Mouse (Mus musculus) lung, postnatal 36 days (tissue): ENCODE results near the gene Marc1.
A peak's percentile ranks its signal among the peaks of the same experiment; 100 is the strongest.

ENCODE experiments used
- DNase-seq: peaks from one replicate; pipeline ENCODE4 v3.0.0; 2022; ENCODE audit warnings: mixed read lengths

Marc1 gene

DNA sequence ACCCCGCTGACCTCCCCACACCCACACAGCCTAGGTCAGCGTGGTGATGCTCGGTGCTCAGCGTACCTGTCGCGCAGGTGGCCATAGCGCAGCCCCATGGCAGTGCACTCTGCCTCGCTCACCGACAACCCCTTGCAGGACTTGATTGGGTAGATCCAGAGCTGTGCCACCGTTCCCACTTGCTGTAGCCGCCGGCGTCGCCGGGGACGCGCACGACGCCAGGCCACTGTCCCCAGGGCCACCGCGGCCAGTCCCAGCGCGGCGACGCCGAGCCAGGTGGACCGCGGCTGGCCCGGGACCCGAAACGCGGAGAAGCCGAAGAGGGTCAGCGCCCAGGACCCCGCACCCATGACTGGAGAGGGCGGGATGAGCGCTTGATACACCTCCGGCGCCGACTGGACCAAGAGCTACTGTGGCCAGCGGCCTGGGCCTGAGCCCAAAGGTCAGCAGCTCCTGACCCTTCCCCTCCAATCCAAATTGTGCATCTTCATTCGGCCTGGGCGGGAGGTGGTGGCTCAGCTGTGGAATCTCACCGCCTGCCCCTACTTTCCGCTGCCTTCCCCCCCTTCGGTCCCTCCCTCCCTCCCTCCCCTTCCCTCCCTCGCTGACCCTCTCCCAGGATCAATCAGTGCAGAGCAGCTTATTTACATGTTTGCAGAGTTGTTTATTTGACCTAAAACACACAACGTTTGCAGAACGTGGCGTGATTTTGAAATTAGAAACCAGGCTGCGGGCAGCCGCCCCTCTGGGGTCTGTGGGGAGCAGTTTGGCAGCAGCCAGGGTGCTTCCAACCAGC is at the start of gene Marc1:
Gene Marc1, minus strand, starts transcription at position 534 of the 796 bp plus-strand sequence.
- DNase-seq: no peak

DNA sequence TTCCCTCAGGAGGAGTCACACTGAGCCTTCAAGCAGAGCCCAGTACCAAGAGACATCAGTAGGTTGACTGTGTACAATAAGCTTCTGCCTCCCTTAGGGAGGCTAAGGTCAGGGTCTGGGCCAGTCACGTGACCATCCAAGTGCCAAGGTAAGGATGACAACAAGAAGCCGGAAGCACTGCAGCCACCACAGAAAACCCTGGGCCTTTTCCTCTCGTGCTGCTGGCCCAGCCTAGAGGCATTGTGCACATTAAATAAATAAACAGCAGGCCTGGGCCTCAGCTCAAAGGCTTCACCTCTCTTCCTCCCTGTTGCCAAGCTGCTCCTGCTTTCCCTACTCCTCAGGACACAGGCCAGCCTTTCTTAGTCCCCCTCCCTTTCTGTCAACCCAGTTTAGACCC is 49.2 kb upstream of the Marc1 start:
- peak; percentile 75 for DNase-seq

DNA sequence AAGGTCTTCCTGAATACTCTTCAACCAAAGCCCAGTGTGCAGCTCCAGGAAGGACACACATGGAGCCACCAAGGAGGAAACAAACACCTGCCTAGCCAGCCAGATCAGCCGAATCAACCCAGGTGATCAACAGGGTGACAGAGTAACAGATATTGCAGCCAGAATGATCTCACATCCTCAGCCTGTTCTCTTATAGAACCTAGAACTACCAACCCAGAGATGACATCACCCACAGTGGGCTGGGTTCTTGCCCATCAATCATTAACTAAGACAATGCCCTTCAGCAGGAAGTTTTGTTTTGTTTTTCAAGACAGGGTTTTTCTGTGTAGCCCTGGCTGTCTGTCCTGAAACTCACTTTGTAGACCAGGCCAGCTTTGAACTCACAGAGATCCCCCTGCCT is 47.1 kb upstream of the Marc1 start:
- peak; percentile 77 for DNase-seq

DNA sequence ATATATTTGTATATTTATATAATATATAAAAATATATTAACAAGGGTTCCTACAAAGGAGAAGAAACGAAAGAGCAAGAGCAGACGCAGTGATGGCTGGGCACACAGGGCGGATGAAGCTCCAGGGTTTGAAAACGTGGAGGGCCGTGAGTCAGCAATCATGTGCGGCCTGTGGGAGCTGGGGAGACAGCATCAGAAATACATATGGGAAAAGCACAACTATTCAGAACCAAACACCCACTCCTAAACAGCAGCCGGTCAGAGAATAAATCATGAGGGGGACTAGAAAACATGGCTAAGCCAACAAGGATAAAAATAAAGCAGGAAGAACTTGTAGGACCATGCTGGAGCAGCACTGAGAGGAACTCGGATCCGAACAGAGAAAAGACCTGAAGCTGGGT is 46.1 kb upstream of the Marc1 start:
- no peak for DNase-seq

DNA sequence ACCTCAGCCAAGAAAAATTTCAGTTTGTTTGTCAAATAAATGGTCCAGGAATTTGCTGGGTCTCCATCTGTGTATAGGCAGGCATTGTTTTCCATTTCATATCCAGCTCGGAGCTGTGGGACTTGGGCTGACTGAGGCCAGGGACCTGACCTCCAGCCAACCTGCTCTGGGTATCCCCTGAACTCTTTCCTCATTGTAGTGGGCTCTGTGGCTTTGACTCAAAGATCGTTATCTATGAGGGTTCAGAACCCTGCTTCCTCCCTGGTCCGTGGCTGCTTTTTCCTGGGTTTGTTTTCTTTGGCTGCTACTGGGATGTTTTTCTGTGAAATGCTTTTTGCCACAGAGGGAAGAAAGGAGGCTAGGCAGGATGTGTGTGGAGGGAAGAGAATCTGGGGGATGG is 42.8 kb upstream of the Marc1 start:
- no peak for DNase-seq

DNA sequence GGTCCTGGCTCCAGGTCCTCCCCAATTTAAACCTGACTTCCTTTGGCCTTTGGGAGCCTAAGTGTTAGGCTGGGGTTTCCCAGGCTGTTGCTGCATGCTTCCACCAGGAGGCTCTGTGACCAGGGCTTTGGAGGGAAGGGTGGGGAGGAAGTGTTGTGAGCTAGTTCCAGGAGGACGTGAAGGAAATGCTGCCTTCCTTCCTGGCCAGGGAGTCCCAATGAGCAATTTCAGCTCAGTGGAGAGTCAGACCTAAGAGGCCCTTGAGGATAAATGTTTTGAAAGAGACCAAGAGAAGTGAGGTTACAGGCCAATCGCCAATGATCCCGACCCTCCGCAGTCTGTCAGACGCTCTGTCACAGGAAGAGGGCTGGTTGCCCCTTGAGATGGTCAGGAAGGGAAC is 42.2 kb upstream of the Marc1 start:
- DNase-seq: peak; percentile 89

DNA sequence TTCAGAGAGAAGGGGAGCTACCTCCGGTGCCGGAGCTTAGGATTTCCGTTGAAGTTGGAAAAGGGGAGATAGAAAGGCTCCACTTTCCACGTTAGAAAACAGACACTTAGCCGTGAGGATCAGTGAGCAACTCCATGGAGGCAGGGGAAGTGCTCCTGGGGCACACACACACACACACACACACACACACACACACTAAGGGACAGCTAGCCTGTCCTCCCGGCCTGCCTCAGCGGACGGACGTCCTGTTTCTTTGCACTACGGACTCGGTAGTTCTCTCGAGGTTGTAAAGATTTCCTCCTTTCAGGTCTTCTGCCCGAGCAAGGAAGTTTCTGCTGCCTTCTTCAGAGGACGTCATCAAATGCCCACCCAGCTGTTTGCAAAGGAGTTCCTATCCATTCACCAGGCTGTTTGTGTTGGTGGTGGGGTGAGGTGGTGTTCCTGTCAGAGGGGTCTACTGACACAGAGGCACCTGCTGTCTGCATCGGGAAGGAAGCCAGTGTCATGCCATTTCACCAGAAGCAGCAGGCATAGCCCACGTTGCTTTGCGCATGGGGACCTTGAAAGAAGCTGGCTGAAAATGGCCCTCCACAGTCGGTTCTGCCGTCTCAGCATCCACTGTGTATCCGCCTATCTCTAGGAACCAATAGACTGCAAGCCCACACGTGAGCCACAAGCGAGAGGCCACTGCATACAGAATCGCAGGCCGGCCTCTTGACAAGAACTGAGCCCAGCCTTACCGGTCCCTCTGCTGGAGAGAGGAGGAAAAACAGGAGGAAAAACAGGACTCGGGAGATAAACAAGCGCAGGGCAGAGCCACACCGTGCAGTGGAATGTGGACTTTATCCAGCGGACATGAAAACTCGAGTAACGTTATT is 40.9 kb upstream of the Marc1 start:
- peak; percentile 96 for DNase-seq

DNA sequence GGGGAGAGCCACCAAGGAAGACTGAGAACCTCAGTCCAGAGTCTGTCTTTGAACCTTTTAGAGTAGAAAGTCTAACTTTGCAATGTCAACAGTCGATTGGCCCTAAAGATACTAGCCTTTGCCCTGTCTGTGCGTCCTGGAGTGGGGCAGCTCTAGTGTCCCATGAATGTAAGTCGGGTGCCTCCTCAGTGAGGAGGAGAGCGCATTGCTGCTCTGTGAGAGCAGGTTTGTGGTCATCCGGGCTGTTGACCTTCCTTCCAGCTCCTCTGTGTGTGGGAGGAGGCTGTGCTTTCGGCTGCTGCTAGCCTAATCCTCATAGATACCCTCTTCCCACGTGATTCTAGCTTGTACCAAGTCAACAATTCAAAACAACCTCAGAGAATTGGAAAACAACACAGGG is 40.1 kb upstream of the Marc1 start:
- DNase-seq: no peak

DNA sequence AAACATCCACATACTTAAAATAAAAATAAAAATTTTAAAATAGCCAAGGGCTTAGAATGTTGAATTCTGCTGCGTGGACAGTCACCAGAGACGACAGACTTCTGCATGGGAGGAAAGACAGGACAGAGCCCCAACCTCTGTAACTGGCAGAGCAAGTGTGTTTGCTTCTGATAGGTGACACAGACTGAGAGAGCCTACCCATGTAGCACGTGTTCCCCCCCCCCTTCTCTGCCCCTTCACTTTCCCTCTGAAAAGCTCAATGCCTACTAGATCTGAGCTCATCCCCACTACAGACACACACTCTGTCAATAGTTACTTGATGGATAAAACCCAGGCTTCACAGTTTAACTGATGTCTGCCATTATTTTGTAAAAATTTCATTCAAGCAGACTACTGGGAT is 35.9 kb upstream of the Marc1 start:
- no peak for DNase-seq

DNA sequence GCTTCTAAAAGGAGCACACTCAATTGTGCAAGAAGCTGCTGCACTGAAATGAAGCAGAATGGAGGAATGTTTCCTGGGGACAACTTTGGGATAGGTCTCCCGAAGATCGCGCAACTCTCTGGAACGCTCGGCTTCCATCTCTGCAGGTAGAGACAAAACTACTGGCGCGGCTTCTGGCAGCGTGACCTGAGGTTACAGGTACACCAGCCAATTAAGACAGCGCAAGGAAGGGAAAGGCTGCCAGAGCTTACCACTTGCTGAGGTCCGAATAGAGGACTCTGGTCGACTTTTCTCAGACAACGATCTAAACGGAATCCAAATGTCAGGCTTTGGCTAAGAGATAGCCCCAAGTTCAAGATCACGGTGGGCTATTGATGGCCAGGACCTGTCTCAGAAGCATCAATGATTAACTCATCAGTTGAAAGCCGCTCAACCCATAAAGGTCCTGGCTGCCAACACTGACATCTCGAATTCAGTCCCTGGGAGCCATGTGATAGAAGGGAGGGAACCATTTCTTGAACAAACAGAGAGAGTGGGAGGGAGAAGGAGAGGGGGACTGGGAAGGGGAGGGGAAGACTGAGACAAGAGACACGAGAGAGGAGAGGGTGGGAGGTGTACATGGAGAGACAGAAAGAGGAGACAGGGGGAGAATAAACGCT is 35.1 kb upstream of the Marc1 start, which contains the start of gene Marc2:
Gene Marc2, minus strand, starts transcription at position 360 of the 659 bp plus-strand sequence.
- DNase-seq: no peak

DNA sequence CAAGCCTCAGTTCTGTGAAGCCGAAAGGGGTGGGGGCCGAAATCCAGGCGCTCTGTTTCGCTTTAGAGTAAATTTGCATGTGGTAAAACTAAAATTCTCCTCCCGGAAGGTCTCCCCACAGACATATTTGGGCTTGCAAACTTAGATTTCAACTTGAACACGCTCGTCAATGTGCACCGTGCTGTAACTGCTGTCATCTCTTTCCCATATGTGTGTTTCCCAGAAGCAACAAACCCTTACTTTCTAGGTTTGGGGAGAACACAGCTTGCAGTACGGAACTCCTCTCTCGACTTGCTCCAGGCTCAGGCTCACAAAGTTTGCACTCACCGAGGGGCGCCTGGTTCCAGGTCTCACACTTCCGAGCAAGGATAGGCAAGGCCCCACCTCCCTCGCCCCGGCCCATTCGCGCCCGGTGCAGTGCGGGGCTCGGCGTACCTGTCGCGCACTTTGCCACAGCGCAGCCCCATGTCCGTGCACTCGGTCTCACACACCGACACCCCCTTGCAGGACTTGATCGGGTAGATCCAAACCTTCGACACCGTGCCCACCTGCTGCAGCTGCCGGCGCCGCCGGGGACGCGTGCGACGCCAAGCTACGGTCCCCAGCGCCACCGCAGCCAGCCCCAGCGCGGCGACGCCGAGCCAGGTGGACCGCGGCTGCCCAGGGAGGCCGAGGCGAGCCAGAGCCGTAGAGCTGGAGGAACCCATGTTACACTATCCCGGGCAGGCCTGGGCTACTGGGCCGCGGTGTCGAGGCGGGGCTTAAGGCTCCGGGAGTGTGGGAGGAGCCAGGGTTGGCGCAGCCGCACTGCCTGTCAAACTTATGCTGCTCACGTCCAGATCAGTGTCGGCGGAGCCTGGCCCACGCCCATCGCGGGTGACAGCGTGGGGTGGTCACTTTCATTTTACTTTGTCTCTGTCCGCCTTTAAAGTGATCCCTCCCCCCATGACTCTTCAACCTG is 34.3 kb upstream of the Marc1 start:
- peak; percentile 95 for DNase-seq

DNA sequence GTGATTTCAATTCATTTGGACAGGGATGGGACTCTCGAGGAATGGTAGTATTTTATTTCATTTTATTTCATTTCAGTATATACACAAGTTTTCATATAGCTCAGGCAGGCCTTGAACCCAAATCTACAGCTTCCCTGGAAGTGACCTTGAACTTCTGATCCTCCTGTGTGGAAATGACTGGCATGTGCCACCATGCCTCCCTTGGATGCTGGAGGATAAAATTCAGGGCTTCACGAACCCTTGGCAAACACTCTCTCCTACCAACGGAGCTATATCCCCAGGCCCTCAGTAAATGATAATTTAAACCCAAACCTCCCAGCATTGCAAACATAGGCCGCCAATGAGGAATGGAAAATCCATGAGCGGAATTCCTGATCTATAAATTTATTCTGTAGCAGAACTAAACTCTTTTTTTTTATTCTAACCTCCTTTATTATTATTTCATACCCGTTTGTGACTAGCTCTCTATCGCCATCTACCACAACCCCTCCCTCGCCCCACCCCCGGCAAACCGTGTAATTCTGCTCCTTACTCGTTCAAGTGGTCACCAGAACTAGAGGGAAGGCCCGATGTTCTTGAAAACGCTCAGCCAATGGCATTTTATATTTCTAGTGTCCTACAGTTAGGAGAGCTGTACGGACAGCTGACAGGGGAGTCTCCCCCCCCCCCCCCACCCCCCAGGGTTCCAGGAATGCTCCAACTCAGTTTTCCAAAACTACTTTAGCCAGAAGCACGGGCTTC is 33.4 kb upstream of the Marc1 start:
- peak; percentile 72 for DNase-seq

DNA sequence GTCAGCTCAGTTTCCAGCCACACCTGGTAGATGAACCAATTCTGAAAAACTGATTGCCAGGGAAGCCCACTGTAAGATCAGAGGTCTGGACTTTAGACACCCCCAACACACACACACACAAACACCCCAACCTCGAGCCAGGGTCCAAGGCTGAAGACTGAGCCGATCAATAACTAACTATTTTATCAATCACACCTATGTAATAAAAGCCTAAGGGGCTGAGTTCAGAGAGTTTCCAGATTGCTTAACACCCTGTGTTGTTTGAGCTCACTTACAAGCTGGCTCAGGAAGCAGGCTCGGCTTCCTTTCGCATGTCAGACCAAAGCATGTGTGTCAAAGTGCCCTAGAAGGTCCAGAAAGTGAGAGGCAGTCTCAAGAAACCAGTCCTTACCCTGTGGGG is 26.5 kb upstream of the Marc1 start:
- no peak for DNase-seq

DNA sequence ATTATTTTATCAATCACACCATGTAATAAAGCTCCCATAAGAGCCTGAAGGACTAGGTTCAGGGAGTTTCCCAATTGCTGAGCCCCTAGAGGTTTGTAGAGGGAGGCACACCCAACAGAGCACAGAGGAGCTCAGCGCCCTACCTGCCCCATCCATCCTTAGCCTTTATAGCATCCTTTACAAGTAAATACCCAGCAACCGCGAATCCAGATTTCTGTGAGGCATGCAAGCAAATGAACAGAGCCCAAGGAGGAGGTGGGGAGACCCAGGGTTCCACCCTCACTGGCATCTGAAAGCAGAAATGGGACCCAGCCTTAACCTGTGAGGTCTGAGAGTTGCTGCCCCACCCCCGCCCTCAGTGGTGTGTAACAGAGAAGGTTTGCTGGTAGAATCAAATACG is 25.2 kb upstream of the Marc1 start:
- DNase-seq: no peak

DNA sequence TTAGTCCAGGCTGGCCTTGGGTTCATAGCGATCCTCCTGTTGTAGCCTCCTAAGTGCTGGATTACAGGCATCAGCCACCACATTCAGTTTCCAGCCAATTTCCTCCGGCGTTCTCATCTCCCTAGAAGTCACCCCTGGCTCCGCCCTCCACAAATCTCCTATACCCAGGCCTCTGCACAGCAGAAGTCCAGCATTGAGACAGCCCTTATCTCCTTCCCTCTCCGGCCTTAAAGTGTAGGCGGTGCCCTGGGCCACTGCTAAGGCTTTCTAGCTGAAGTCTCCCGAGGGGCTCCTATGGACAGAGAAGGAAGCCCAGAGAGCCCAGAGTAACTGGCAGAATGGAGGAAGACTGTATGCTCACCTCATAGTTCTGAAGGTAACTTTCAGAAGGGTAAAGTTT is 22.4 kb upstream of the Marc1 start:
- no peak for DNase-seq

DNA sequence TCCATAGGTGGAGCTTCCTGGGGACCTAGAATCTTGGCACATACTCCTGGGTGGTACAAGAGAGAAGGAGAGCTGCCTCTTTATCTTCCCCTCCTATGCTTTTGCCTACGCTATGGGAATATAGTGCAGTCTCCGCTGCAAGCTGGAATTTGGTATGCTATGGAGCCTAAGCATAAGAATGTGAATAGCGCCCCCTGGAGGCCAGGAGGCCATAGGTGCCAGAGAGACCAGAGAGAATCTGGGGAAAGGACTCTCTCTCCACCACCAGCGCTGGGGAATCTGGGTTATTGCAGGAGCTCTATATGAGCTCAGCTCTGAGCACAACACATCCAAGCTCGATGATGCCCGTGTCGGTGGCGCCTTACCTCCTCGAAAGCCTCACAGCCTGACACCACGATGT is 21.1 kb upstream of the Marc1 start:
- peak; percentile 35 for DNase-seq

DNA sequence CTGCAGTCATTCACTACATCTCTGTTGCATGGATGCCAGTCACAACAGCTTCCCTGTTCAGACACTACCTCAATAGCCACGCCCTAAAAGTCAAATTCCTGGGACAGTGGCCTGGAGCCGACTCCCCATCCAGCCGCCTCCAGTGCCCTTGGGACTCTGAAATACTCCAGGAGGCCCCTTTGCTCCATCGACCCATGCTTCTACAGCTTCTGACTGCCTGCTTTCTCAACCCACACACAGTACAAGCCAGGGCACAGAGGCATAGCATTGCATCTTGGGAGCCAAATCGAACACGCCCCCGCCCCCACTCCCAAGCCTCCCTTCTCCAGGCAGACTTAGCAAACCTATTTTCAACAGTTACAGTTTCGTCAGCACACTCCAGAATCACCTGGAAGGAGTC is 18.8 kb upstream of the Marc1 start:
- DNase-seq: no peak

DNA sequence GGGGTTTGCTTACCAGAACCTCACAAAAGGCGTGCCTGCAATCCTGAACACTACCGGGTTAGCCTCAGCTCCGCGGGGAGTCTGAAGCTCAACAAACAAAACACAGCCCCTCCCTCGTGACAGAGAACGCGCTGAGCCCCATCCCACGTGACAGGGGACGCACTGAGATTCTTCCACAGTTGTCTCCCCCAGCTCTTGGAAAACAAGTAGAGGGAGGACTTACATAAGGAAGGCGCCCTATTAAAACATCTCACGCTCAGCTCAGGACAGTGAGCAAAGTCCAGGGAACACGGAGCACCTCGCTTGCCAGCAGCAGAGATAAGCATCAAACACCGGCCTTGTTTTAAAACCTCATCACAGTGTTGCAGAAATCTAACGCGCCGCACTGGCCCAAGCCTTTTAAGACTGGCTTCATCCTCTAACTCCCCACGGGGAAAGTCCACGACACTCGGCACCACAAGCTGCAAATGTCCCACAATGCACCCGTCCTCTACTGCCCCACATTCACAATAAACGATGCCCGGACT is 16.1 kb upstream of the Marc1 start:
- no peak for DNase-seq

DNA sequence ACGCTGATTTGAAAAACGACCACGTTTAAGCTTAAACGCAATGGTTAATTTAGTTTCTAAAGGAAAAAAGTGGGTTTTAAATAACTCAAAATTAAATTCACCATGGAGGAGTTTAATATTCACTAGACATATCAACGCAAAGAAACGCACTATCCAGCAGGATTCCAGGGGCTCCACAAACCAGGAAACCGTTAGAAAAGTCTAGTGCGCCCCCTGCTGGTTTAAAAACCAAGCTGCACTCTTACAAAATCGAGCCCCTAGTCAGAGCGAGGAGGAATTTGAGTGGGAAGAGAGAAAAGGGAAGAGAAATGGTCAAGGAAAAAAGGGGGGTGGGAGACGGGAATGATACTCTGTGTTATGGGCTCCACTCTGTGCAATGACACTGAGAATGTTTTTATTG is 14.0 kb upstream of the Marc1 start:
- DNase-seq: peak; percentile 62

DNA sequence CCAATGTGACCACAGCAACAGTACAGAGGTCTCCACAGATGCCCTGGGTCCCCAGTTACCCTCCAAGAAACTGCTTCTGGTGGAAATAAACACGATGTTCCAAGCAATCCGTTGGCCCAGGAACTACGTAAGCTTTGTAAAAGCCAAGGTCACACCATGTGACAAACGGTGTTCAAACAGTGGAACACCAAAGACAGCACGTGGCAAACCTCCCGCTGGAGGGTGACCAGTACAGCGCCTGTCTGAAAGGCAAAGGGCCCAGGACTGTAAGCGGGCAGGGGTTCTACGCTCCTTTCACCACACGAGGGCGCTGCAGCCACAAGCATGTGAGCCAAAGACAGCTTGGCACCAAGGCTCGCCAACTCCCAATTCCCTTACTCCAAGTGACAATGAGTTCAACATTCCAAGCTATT is 13.3 kb upstream of the Marc1 start:
- DNase-seq: peak; percentile 96

DNA sequence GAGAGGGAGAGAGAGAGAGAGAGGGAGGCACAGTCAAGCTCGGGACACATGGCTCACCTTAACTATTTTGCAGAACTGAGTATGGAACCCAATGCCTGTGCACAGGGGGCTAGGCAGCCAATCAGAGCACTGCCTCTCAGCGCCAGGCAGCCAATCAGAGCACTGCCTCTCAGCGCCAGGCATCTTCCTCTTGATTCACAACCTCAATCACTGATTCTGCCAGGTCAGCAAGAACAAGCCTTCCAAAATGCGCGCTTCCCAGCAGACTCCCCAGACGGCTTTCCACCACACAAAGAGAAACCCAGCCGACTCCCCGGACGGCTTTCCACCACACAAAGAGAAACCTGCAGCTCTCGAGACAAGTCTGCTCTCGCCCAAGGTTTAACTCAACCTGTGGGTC is 11.6 kb upstream of the Marc1 start:
- DNase-seq: peak; percentile 20
